Mouse (Mus musculus) left cerebral cortex, postnatal 36 days (tissue): ENCODE measurements around the gene Pth1r. TPM values are rescaled to one million over a fixed set of nuclear protein-coding genes. Genes with fewer than 3 reads are reported as not detected.
A peak's percentile ranks its signal among the peaks of the same experiment; 100 is the strongest.
"Not testable (repeated sequence)": the region's sequence is repeated elsewhere in the genome, so short reads cannot be mapped to it uniquely, and the experiment has no call there.

Source experiments
- DNase-seq, 2 experiments: peaks; one replicate each; pipeline ENCODE4 v3.0.0; 2021 to 2022; ENCODE audit warnings: low spot score in 2 of 2, mixed read lengths in 1 of 2
- intact Hi-C: fragments of 180-260 bp; cut with DNase I; formaldehyde crosslinking; loops from one replicate; pipeline ENCODE4 v1.15.1; 2025
- total RNA-seq, 2 experiments: library from RNA; stranded (reverse); gene quantifications; 2 replicates each; pipeline ENCODE4 v1.2.3; 2021

Pth1r gene
- total RNA-seq, 2 experiments from 2014 or later, result 4.6 to 7.1 TPM

- no peak for DNase-seq
- intact Hi-C loops, result loop anchor here (5.0 kb wide), 1 partner anchor 36 kb away; the partner anchor contains the start of gene Nbeal2
Observed at GRCm38 (mm10) chr9:110687846-110688245, 59.1 kb downstream of the Pth1r start.

GRCm38 (mm10) chr9:110687061-110687460 lies 59.9 kb downstream of the Pth1r start:
- intact Hi-C loops, result loop anchor here (5.0 kb wide), 1 partner anchor 35 kb away; the partner anchor contains the start of gene Nbeal2
- no peak for DNase-seq

DNA sequence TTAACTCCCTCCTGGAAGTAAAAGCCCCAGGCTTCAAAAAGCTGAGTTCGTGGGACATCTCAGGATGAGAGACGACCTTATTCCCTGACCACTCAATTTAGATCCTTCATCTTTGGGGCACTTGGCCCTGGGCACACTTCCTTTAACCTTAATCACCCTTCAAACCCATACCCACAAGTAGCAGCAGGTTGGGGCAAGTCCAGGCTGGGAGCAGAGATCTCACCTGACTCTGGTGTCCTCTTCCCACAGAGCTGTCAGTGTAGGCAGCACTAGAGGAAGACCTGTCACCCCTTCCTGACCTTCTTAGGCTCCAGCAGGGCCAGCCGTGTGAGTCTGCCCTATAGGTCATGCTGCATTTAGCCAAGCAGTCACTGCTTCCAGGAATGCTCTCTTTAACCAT lies 60.5 kb downstream of the Pth1r start:
- intact Hi-C loops, result loop anchor here (5.0 kb wide), 1 partner anchor 34 kb away; the partner anchor contains the start of gene Nbeal2
- DNase-seq, result no peak

- intact Hi-C loops, result loop anchor here (5.0 kb wide), 1 partner anchor 33 kb away; the partner anchor contains the start of gene Nbeal2
- no peak for DNase-seq
Observed at GRCm38 (mm10) chr9:110685591-110685990, 61.4 kb downstream of the Pth1r start.

DNA sequence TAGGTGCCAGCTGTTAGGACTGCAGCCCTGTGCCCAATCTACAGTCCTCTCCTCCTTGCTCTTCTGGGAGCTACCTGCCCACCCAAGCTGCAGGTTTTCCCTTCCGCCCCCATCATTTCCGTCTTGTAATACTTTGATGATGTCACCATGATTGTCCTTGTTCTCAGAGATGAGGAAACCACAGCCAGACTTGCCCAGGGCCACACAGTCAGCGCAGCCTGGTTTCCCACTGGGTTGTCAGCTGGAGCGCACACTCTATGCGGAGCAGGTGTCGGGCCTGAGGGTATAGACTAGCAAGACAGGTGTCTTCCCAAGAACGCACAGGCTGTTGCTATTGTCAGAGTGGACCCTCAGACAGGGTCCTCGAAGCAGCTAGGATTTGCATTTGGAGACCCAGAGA lies 61.8 kb downstream of the Pth1r start:
- no peak for DNase-seq
- intact Hi-C loops, result loop anchor here (5.0 kb wide), 1 partner anchor 33 kb away; the partner anchor contains the start of gene Nbeal2

DNA sequence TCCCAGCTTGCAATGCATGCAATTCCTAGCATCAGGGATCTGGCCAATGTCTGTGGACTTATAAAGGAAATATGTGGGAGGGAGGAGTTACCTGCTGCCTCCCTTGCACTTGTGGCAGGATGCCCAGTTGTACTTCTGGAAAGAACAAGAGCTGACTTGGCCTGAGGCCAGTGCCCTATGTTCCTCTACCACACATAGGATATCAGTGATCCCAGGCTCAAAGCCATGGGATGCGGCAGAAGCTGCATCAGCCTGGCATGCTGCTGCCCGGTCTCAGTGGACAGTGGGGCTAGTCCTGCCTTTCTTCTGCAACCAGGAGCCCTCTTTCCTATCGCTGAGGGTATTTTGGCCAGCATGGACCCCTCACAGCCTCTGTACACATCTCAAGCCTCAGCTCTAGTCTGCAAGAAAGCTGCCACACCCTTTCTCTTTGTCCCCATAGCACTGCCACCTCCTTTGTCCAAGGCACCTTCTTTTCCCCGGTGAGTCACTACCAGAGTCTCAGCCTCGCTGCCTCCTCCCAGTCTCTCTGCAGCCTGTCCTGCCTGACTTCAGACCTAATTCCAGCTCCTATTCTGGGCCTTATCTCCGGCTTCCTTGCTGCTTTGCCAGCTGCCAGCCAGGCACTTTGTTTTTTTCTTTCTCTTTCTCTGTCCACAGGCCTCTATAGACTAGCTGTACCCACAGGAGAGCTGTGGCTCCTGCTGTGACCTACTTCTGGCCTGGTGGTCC lies 62.7 kb downstream of the Pth1r start:
- intact Hi-C loops, result no loop called here
- peak; percentile 66 to 68 for DNase-seq

GRCm38 (mm10) chr9:110683574-110684099 lies 63.3 kb downstream of the Pth1r start:
- DNase-seq, result no peak
- intact Hi-C loops, result no loop called here

GRCm38 (mm10) chr9:110682697-110683096 lies 64.2 kb downstream of the Pth1r start:
- intact Hi-C loops, DNase-seq: not testable (repeated sequence)

GRCm38 (mm10) chr9:110682255-110682654 lies 64.7 kb downstream of the Pth1r start:
- no peak for DNase-seq
- intact Hi-C loops, result no loop called here

DNA sequence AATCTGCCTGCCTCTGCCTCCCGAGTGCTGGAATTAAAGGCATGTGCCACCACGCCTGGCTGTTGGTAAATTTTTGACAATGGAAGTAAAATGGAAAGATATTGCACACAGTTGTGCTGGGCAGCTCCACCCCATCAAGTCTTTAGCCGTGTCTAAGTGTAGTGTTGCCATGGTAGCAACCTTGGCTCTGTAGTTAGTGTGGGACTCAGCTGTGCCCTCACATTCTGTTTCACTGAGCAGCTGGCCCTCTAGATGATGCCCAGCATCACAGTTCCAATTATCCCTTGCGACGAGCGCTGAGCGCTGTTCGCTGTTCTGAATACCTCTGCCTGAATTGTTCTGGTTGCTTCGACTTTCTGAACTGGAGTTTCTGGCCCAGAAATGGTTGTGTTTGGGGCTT lies 65.1 kb downstream of the Pth1r start:
- intact Hi-C loops, result no loop called here
- DNase-seq, result no peak

DNA sequence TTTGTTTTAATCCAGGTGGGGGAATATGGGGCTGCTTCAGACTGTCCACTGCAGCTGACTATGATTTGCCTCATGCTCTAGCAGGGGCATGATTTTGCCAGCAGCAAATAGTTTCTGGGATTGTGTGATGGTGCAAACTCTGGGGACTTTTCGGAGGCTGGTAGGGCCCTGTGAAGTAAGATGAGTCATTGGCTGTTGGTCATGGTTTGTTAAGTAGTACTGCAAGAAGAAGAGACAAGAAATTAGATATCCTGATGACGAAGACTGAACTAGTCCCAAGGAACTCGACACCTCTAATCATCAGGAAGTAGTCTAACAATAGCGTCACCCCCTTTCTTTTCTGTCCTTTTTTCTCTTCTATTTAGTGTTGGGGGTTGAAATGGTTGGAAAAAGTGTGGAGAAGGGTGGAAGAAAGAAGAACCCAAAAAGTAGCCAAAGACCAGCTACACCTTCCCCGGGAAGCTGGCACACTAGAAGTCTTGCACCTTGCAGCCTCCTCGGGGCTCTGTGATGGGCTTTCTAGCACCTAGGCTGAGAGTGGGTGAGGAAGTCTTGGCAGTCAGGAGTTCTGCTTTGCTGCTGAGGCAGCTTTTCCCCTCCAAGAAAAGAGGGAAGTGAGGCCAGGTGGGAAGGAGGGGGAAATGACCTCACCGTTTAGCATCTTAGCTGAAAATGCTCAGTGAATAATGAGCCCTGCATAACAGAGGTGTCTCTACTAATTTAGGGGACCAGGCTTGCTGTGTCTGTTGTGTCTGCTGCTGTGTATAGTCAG lies 66.0 kb downstream of the Pth1r start:
- intact Hi-C loops, result no loop called here
- DNase-seq, result no peak

DNA sequence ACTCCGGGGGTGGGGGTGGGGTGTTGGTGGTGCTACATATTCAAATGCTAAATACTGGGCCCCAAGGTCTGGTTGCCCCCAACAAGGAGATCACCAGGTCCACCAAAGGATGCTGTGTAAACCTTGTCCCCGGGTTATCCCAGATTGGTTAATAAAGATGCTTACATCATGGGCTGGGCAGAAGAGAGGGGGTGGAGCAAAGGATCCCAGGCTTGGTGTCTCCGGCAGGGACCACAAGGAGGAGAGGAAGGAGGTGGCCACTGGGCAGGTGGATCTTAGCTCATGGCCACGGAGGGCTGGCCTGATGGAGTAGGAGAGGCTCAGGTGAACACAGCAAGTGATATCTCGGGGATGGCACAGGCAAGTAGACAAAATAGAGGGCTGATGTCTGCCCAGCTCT lies 68.1 kb downstream of the Pth1r start:
- no peak for DNase-seq
- intact Hi-C loops, result no loop called here

DNA sequence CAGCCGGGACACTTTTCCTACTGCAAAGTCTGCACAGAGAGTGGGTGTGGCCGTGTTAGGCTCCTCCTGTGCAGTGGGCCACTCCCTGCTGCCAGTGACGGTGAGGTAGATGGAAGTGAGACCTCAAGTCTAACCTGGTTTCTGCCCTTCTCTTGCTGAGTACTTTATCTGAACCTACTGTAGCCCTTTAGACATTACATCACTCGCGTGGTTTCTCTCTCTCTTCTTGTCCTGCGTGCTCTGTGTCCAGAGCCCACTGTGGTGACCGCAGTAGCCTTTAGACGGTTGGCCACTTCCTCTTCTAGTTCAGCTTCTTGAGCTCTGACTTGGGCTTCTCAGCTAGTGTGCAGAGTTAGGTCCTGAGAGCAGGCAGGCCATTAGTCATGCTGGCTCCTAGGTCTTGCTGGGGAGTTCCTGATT lies 70.4 kb downstream of the Pth1r start:
- DNase-seq, result no peak
- intact Hi-C loops, result no loop called here

- no peak for DNase-seq
- intact Hi-C loops, result no loop called here
Observed at GRCm38 (mm10) chr9:110673107-110673752, 73.7 kb downstream of the Pth1r start.

DNA sequence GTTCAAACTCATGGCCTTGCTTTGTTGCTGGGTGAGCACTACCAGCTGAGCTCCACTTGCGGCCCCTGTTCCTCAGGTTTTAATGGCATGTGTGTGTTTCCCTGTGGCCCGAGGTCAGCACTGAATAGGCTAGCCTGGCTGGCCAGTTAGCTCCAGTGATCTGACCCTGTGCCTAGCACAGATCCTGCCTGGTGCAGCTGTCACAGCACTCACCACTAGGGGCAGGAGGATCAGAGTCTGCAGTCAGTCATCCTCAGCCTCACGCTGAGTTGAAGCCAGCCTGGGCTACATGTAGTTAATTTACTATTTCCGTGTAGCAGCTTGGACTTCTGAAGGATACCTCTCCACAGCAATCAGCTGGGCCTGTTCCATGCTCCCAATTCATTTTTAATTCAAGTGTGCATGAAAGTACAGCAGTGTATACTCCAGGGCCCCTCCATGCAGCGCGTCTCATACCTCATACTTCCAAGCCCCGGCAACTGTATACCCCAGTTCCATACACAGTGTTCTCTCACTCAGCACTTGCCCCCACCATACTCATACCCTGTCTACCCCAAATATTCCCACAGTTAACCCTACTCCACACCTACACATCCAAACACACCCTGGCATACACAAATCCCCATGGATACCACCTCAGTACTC lies 74.4 kb downstream of the Pth1r start:
- intact Hi-C loops, result no loop called here
- DNase-seq, result no peak

Other genes starting within 250 kb of the Pth1r start
- gene Setd2, start 214.5 kb downstream of the Pth1r start, total RNA-seq, result 10 to 100 TPM; 66.6 to 81.9 TPM
- gene Nradd, start 122.7 kb downstream of the Pth1r start, total RNA-seq, result 1 to 10 TPM; 2.2 TPM
- gene Nbeal2, start 93.0 kb downstream of the Pth1r start, total RNA-seq, result 10 to 100 TPM in 1 of 2 experiments, 1 to 10 TPM in 1; 7.8 to 13.5 TPM
- gene Ccdc12, start 90.6 kb downstream of the Pth1r start, total RNA-seq, result 10 to 100 TPM; 56.1 to 60.8 TPM
- gene Myl3, start 5.3 kb downstream of the Pth1r start, total RNA-seq, result under 1 TPM in 1 of 2 experiments, not detected in 1; 0.59 TPM
- not detected for gene Prss42, start 51.0 kb upstream of the Pth1r start, total RNA-seq
- not detected for gene Prss44, start 66.8 kb upstream of the Pth1r start, total RNA-seq
- under 1 TPM in 1 of 2 experiments, not detected in 1; 0.12 TPM for gene Prss43, start 79.5 kb upstream of the Pth1r start, total RNA-seq
- gene Prss45, start 87.4 kb upstream of the Pth1r start, total RNA-seq, result under 1 TPM; 0.52 to 0.66 TPM
- gene Prss46, start 97.4 kb upstream of the Pth1r start, total RNA-seq, result not detected
- under 1 TPM; 0.48 to 0.72 TPM for gene Prss50, start 110.8 kb upstream of the Pth1r start, total RNA-seq
- gene Als2cl, start 132.7 kb upstream of the Pth1r start, total RNA-seq, result 10 to 100 TPM in 1 of 2 experiments, 1 to 10 TPM in 1; 6.9 to 13.7 TPM
- 1 to 10 TPM; 2.8 to 3.7 TPM for gene Tmie, start 133.0 kb upstream of the Pth1r start, total RNA-seq
- gene Fam240a, start 169.7 kb upstream of the Pth1r start, total RNA-seq, result not detected
- under 1 TPM; 0.15 to 0.48 TPM for gene Tdgf1, start 199.0 kb upstream of the Pth1r start, total RNA-seq
- gene Lrrc2, start 204.4 kb upstream of the Pth1r start, total RNA-seq, result under 1 TPM; 0.32 to 0.93 TPM
- gene Rtp3, start 243.4 kb upstream of the Pth1r start, total RNA-seq, result under 1 TPM in 1 of 2 experiments, not detected in 1; 0.64 TPM